Mouse (Mus musculus): Measurements from ENCODE around the gene Specc1l.

DNA sequence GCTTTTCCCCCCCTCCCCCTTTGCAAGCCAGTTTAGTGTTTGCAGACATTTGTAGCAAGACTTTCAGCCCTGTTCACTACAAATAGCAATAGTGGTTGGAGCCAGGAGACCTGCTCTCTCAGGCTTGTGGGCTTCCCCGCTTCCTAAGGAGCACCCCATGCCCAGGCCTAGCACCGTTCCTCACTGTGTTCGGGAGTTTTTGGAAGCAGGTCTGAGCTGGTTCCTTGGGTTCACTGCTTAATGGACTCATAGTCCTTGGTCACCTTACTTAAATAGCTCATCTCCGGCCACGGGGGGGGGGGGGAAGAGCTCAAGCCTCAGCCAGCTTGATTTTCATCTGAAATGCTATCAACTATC, 92.2 kb downstream of the Specc1l start:
- no peak for TF ChIP-seq CTCF (IDR thresholded peaks at IDR 0.05; ENCODE audit: low read depth, low read length)
- TF ChIP-seq POLR2A (IDR thresholded peaks at IDR 0.05; ENCODE audit: extremely low read depth, insufficient read depth, low read length): no peak

Data from liver, adult 2 months (tissue).